Mouse (Mus musculus): ENCODE results near the gene Tagap1.
"Not testable (repeated sequence)": the region's sequence is repeated elsewhere in the genome, so short reads cannot be mapped to it uniquely, and the experiment has no call there.

The Tagap1 gene

DNA sequence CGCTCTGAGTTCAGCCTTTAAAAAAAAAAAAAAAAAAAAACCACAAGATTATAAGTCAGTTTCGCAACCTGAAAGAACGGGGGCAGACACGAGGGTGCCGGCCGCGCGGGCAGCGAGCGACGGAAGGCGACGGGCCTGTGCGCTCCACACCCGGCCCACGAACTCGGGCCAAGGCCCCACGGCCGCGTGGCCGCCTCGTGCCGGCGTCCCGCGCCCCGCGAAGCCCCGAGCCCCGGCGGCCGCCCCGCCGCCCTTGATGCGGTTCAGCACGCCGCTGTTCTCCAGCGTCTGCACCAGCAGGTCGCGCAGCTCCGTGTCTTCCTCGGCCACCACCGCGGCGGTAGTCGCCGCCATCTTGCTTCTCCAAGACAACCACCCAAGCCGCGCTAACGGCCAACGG, at the start of gene Tagap1:
TSS of gene Tagap1 (minus strand) at position 381 of the 400 bp plus-strand sequence.
- peak; percentile 25 to 69 for DNase-seq

DNA sequence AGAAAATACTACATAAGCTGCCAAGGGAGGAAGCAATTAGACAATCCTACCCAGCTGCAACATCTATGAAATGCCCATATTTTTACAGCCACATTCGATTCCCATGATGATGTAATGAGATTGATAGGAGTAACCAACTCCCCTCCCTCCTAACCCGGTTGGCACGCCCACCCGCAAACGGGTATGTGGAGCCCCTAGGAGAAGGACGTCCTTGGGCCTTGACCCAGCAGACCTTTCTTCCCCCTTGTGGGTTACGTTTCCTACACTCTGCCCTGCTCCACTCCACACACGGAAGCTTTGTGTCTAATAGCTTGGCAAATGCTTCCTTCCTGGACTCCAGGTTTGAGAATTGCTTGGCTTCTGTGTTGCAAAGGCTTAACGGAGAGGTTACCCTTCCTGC, 48.9 kb upstream of the Tagap1 start:
- DNase-seq, result not testable (repeated sequence)

DNA sequence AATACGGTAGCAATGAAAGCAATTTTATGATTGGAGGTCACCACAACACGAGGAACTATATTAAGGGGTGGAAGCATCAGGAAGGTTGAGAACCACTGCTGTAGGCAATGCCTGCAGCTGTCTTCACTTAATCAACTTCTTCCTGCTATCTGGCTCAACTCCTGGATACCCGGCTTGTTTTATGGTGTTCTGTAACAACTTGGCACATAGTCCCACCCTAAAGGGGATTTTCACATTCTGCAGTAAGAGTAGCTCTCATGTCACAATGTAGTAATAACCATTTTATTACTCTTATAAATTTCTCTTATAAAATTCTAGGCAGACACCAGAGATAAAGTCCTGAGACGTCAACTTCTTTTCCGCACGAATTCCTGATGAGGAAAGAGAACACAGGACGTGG, 48.5 kb upstream of the Tagap1 start:
- not testable (repeated sequence) for DNase-seq

DNA sequence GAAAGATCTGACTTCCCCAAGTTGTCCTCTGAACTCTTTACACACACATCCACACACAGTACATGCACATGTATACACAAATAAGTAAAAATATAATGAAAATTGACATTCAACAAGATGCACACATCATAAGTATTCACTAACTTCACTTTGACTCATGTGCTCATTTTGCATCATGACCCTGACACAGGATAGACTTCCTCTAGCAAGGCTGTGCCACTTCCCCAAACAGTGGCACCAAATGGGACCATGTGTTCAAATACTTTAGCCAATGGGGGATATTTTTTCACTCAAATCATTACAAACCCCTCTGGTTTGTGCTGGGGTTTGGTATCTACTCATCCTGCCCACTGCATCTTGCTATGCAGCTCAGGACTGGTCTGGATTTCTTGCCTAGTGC, 47.9 kb upstream of the Tagap1 start:
- DNase-seq, result not testable (repeated sequence)

DNA sequence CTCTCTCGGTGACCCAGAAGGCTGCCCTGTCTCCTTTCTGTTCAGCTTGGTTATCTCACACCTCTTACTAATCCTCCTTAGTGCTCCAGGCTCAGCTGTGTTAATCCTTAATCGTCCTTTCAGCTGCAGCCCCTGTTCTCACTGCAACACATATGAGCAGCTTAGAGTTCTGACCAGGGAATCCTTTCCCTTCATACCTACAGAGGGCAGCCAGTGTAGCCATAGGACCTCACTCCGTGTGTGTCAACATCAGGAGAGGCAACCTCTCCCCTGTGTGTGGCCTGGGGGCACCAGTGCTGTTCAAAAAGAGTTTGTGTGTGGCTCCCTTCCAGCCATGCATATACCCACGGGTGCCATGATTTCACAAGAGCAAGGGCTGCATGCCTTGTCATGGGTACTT, 44.7 kb upstream of the Tagap1 start:
- DNase-seq, result not testable (repeated sequence)

DNA sequence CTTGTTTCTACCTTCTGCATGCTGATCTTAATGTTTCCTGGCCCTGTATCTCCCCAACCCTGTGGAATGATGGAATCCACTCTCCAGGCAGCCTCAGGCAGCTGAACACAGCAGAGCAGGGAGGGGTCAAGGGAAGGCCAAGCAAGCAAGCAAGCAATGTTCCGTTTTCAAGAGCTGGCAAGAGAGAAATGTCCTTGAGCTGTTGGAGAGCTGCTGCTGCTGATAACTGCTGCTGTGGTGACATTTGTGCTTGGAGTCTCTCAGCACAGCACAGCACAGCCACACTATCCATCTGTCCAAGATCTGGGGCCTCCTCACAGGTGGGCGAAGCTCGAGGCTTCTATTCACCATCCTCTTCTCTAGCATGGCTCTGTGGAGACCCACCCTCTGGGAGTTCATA, 42.4 kb upstream of the Tagap1 start:
- DNase-seq, result not testable (repeated sequence)

DNA sequence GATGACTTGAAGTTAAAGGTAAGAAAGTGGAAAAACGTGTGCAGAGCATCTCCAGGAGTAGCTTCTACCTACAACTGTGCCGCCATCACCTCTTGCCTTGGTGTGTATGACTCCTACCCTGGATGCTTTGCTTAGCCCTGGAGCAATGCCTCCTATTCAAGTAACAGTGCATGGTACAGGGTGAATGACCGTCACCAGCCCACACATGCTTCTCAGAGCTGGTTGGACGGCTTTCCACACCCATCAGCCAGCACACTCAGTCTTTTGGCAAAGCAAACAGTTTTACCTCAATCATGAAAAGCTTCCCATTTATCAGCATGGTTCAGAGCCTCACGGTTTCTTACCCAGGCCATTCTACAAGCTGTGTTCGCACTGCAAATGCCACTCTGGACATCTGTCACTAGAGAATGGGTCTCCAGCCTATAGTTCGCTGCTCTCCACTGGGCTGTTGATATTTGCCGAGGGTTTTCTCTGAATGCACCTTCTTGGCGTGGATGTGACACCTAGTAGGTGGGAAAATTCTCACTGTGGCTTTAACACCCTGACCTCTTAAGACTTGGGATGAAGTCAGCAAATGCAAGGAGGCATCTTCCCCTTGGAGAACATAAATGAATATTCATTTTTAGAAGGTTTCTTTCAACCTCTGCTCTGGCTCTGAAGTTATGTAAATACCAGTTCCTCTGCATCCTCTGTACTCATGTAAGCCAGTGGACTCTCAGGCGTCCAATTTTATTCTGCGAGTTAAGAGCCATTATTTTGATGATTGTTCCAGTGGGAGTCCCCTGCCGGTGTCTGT, 41.0 kb upstream of the Tagap1 start:
- not testable (repeated sequence) for DNase-seq

DNA sequence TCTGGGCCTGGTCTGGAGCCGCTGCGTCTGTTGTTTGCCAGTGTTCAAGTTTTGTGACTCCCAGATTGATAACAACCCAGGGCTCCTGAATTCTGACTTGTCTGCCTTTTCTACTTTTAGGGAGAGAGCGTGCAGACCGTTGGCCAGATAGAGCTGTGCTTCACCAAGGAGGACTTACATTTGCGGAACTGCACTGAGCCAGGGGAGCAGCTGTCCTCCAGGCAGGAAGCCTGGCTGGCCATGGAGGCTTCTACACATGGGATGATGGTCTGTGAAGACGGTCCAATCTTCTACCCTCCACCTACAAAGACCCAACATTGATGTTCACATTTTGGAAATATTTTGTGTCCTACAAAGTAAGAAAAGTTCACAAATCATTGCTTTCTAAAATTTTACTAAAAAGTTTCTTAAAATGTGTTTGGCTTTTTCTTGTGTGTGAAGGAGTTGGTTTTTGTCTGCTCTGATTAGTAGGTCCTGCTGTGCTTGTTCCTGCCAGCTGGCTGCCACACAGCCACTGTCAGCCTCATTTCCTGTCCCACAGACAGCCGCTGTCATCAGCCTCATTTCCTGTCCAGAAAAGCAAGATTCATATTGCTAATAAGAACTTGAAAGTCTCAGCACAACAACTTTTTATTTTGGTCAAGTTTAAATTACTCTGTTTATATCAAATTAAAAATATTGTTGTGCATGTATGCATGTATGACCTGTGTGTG, 37.0 kb upstream of the Tagap1 start:
- DNase-seq, result not testable (repeated sequence)

DNA sequence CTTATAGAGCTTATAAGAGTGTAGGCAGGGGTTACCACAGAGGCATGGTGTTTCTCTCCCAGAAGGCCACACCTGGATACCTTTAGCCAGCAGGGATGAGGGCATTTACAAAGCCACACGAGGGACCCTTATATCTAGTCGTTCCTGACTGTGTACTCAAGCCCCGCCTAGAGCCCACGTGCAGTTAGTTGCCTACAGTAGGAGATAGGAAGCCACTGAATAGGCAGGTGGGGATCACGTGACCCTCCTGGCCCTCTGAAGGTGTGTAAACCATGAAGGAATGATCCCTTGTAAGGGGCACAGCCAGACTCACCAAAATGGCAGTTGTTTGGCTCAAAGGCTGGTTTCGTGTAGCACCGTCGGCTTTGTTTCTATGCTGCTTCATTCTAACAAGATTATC, 35.9 kb upstream of the Tagap1 start:
- DNase-seq, result not testable (repeated sequence)

DNA sequence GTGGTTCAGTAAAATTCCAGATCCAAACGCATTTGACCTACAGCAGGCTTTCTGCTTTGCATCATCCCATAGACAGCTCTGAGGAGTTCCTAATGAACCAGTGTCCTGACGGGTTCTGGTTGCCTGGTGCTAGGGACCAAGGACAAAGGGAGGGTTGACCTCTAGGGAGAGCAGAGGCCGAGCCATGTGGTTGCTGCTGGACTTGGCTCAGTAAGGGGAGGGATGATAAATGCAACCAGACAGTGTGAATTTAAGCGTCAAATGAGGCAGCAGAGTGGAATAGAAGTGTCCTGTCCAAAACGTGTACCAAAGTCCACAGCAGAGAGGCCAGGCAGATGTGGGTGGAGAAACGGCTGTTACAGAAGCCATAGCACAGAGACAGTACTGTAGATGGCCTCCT, 34.5 kb upstream of the Tagap1 start:
- not testable (repeated sequence) for DNase-seq

DNA sequence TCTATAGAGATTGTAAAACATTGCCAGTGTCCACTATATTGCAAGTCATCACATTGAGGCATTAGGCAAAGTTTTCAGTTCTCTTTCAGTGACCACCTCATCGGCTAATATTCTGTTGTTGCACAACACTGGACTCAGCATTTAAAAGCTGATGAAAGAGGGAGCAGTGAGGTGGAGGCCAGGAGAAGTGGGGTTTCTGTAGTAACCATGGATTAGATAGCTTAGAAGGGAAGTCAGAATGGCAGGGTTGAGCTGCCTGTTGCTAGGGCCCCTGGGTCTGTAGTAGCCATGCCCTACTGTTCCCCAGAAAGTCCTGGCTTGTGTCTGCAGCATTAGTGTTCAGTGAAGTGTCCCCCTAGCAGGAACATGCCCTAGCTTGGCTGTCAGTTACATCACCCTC, 25.2 kb upstream of the Tagap1 start:
- not testable (repeated sequence) for DNase-seq

DNA sequence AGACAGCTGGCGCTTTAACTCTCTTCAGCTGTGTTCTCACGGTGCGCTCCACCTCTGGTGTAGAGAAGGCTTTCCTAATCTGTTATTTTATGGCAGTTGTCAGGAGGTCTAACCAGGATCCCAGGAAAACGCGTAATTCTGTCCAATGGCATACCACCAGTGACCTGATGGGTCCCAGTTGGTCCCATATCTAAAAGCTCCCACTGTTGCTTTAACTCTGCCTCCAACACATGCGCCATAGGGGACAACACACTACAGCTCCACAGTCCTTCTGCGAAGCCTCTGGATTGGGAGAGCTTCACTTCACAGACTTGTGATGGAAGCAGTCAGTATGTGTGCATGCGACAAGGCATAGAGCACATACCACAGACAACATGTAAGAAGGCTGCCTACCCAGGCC, 19.2 kb upstream of the Tagap1 start:
- not testable (repeated sequence) for DNase-seq

DNA sequence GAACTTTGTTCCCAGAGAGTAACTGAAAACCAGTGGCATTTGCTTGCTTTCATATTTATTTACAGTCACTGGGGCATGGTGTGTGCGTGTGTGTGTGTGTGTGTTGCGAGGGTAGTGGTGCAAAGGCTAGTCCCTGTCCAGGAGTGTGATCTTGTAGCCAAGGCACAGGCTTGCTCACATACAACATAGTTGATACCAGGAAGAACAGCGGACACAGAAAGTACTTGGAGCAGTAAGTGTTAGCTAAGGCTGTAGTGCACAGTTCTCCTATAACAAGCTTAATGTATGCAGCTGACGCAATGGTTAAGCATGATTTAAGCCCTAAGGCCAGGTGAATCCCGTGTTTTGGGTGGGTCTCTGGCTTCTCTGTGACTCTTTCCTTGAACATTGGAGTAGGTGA, 18.4 kb upstream of the Tagap1 start:
- DNase-seq, result not testable (repeated sequence)

DNA sequence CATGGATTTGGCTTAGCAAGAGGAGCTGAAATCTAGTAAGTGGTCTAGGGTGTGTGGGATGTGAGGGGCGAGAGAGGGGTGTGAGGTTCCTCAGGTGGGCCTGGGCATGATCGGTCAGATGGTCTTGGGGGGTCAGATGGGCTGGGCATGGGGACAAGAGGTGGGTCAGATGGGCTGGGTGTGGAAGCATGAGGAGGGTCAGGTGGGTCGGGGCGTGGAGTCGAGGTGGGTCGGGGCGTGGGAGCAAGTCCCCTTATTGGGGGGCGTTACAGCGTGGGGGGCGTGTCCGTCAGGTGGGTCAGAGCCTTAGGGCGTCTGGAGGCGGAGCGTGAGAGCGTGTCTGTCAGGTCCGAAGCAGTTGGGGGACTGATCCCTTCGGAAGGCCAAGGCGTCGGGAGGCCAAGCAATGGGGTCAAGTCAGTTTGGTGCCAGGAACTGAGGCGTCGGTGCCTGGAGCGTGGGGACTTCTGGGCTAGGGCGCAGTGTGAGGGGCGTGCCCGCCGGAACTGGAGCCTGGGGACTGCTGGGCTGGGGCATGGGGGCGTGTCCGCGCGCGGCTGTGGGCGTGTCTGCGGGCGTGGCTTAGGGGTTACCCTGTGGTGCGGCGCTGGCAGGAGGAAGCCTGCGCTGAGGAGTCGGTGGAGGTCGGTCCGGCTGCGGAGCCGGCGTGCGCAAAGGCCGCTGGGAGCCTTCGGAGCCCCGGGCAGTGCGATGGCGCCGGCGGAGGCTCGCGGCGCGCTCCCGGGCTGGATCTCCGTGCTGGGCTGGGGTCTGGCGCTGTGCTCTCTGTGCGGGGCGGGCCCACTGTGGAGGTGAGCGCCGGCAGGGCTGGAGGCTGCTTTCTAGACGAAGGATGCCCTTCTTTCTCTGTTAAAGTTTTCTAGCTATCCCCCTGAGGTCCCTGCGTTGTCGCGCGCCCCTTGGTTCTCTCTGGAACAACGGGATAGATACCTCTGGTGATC, 17.6 kb upstream of the Tagap1 start, which contains the start of gene Gm49721:
TSS of gene Gm49721 (plus strand) at position 618 of the 962 bp plus-strand sequence.
- DNase-seq, result peak; percentile 37 to 61

DNA sequence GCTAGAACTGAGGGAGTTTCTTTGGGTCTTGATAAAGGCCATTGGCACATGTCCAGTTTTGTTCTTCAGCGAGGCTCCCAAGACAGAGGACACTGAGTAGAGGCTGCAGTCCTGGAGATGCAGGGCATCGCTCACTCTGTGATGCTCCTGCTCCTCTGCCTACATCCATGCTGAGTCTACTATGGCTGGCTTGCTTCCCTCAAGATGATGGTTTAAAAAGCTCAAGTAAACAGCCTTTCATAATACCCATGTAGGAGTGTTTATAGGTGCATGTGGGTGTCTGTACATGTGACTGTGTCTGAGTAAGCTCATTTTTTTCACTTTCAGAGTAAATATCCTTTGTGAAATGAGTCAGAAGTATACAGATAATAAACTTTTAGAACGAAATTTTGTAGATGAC, 14.0 kb upstream of the Tagap1 start:
- not testable (repeated sequence) for DNase-seq

DNA sequence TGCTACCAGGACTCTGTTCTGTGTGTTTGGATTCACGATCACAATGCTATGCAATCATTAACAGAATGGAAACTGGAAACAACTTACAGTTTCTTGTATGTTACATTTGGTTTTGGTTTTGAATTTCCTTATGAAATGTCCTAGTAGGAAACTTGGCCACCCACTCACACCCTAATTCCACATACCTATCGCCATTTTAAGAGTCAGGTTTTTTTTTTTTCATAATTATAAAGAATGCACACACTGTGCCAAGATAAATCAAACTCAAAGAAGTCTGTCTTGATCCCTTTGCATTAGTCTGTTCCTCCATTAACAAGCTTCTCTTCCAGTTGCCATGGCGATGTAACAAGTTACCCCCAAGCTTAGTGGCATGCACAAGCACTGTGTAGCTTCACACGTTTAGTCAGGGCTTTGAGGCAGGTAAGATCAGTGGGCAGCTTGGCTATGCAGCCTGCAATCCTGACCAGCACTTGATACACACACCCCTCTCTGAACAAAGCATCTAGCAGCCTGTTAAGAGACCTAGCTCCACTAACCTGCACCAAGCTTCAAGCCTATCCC, 12.0 kb upstream of the Tagap1 start:
- not testable (repeated sequence) for DNase-seq

DNA sequence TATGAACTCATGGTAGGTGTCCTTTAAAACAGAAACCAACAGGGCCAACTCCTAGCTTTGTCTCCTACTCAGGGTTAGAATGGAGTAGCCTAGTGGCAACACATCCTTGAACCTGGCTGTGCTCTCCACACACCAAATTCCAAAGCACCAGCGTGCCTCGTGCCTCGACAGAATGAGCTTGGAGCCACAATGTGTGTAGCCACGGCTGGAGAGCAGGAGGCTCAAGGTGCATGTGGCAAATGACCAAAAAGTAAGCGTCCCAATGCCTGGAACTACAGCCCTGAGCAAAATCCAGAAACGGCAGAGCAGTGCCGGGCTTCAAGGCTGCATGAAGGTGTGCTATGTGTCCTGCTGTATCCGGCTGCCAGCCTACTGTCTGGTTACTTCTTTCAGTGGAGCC, 10.3 kb upstream of the Tagap1 start:
- DNase-seq, result not testable (repeated sequence)

DNA sequence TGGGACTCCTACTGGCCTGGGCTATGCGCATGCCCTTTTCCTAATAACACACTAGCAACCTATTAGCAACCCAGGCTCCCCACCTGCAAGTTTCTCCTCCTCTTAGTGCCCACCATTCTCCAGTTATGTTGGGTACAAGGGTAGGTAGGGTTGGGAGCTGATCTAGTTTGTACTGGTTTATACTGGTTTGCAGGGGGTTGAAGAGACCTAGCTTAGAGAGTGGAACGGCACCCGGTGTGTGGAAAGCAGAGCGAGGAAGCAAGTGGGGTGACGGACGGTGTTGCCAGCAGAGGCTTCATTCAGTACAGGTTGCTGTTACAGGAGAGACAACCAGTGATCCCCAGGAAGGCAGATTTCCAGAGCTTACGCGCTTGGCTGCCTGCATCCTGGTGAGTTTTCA, 9.4 kb upstream of the Tagap1 start, which contains the start of gene Rnaset2b:
TSS of gene Rnaset2b (plus strand) at position 301 of the 400 bp plus-strand sequence.
- DNase-seq, result not testable (repeated sequence)

DNA sequence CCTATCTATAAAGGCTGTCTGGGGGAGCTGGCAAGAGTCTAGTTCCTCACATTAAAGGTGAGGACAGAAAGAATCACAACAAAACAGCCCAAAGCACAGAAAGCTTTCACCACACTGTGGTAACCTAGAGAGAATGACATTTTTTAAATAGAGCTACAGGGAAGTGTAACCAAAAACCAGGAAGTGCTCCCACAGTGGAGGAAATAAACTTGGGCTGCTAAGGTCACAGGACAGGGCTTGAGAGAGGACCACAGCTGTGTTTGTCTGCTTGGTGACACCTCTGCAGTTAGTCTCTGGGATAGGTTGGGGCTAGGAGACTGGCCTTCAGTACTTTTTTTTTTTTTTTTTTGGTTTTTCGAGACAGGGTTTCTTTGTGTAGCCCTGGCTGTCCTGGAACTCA, 6.7 kb upstream of the Tagap1 start:
- DNase-seq, result not testable (repeated sequence)

DNA sequence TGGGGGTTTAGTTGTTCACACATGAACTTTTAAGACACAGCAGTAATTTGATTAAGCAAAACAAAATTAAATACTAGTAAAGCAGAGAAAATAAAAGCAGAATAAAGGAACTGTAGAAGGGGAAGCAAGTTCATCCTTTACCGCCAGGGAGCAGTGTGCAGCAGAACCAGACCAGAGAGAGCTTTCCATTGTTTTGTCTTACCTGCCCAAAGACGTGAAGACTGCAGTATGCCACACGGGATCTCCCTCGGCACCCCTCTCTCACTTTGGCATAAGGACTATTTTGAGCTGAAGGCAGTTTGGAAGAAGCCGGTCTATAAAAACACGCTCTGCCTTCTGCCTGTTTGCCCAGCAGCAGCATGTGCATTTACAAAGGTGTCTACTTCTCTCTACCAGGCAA, 4.4 kb upstream of the Tagap1 start:
- DNase-seq, result peak; percentile 17 to 29

DNA sequence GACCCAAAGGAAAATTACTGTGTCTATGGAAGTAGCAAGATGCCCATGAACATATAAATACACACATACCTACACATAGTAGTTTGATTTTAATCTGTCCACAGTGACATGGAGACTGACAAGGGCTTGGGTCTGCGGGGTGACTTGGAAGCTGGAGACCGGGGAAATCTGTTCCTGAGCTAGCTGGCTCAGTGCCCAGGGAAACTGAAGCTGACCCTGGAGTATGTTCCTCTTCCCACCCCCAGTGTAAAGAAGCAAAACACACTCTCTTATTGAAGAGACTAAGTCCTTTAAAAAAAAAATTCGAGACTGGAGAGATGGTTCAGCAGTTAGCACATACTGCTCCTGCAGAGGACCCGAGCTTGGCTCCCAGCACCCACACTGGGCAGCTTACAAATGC, 2.0 kb upstream of the Tagap1 start:
- peak in 1 of 2 experiments; percentile 6 for DNase-seq

DNA sequence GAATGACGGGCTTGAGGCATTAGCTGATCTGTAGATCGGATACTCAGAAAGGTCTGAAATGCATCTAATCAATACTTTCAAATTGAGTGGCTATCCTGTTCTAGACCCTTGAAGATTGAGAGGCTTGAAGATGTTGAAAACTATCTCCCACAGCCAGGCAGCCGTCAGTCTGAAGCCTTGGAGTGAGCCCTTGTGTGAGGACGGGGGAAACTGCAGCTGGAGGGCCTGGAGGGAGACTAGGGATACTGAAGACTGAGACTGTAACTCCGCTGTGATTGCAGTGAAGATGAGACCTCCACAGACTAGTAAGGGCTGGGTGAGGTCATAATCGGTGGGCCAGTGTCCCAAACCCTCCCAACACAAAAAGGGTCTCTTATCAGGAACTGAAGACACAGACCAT, 1.4 kb upstream of the Tagap1 start:
- DNase-seq, result peak in 1 of 2 experiments; percentile 12
